Mouse (Mus musculus): ENCODE results near the gene Pigb. TPM values are rescaled to one million over a fixed set of nuclear protein-coding genes. Genes with fewer than 3 reads are reported as not detected.

Gene Pigb
- polyA plus RNA-seq, 1 experiment, result 8.2 TPM

- peak overlapping the region; percentile 28; the same call in 1 of the 2 replicates for H3K27ac ChIP-seq (ENCODE audit: control insufficient read depth, insufficient read depth, low read length)
- H3K27me3 ChIP-seq (ENCODE audit: control insufficient read depth, insufficient read depth, low read length), result no peaks in the 10 kb centered on the region
- 60% methylated on average over 7 of the region's 7 CpGs for WGBS
- no peak overlapping the region for H3K4me3 ChIP-seq (ENCODE audit: control insufficient read depth, insufficient read depth, low read length)
- H3K4me1 ChIP-seq (replicated peaks; ENCODE audit: control insufficient read depth, insufficient read depth, low read length), result 0 out of 2 replicates have a peak, but pooled peaks cover 7% of the 10 kb centered on the region
- no peaks in the 10 kb centered on the region for H3K36me3 ChIP-seq (ENCODE audit: control insufficient read depth, insufficient read depth, low read length)
- DNase-seq, result peak; percentile 21
- TF ChIP-seq CTCF (IDR thresholded peaks at IDR 0.05; ENCODE audit: borderline replicate concordance, control insufficient read depth, extremely low read depth, insufficient read depth, low read length, poor library complexity) (no peak), POLR2A (IDR thresholded peaks at IDR 0.05; ENCODE audit: control insufficient read depth, extremely low read depth, insufficient read depth, low read length, poor library complexity) (no peak)
Observed at GRCm38 (mm10) chr9:72969874-72970273, 70.3 kb downstream of the Pigb start.

GRCm38 (mm10) chr9:72968349-72969061, 71.7 kb downstream of the Pigb start:
- 0 out of 2 replicates have a peak, but pooled peaks cover 7% of the 10 kb centered on the region for H3K4me1 ChIP-seq (replicated peaks; ENCODE audit: control insufficient read depth, insufficient read depth, low read length)
- DNase-seq, result peak; percentile 54
- TF ChIP-seq CTCF (IDR thresholded peaks at IDR 0.05; ENCODE audit: borderline replicate concordance, control insufficient read depth, extremely low read depth, insufficient read depth, low read length, poor library complexity), result peak; percentile 52; the same call in 1 of the 2 replicates
- TF ChIP-seq POLR2A (IDR thresholded peaks at IDR 0.05; ENCODE audit: control insufficient read depth, extremely low read depth, insufficient read depth, low read length, poor library complexity), result no peak
- 17% methylated on average over 11 of the region's 11 CpGs for WGBS
- no peak overlapping the region for H3K27ac ChIP-seq (ENCODE audit: control insufficient read depth, insufficient read depth, low read length)
- no peaks in the 10 kb centered on the region for H3K27me3 ChIP-seq (ENCODE audit: control insufficient read depth, insufficient read depth, low read length)
- H3K4me3 ChIP-seq (ENCODE audit: control insufficient read depth, insufficient read depth, low read length), result no peak overlapping the region
- H3K36me3 ChIP-seq (ENCODE audit: control insufficient read depth, insufficient read depth, low read length), result no peaks in the 10 kb centered on the region

- H3K4me3 ChIP-seq (ENCODE audit: control insufficient read depth, insufficient read depth, low read length), result peak overlapping the region; percentile 26; the same call in 1 of the 2 replicates
- peaks cover 17% of the 10 kb centered on the region for H3K4me1 ChIP-seq (replicated peaks; ENCODE audit: control insufficient read depth, insufficient read depth, low read length)
- peak overlapping the region; percentile 94 for H3K27ac ChIP-seq (ENCODE audit: control insufficient read depth, insufficient read depth, low read length)
- H3K36me3 ChIP-seq (ENCODE audit: control insufficient read depth, insufficient read depth, low read length), result no peaks in the 10 kb centered on the region
- TF ChIP-seq CTCF (IDR thresholded peaks at IDR 0.05; ENCODE audit: borderline replicate concordance, control insufficient read depth, extremely low read depth, insufficient read depth, low read length, poor library complexity) (no peak), POLR2A (IDR thresholded peaks at IDR 0.05; ENCODE audit: control insufficient read depth, extremely low read depth, insufficient read depth, low read length, poor library complexity) (no peak)
- no peaks in the 10 kb centered on the region for H3K27me3 ChIP-seq (ENCODE audit: control insufficient read depth, insufficient read depth, low read length)
- WGBS, result 18% methylated on average over 15 of the region's 15 CpGs
- DNase-seq, result peak; percentile 78
Observed at GRCm38 (mm10) chr9:72961959-72962358, 78.2 kb downstream of the Pigb start.

- peaks cover 17% of the 10 kb centered on the region for H3K4me1 ChIP-seq (replicated peaks; ENCODE audit: control insufficient read depth, insufficient read depth, low read length)
- WGBS, result 73% methylated on average over 8 of the region's 8 CpGs
- TF ChIP-seq CTCF (IDR thresholded peaks at IDR 0.05; ENCODE audit: borderline replicate concordance, control insufficient read depth, extremely low read depth, insufficient read depth, low read length, poor library complexity), result no peak
- no peak for TF ChIP-seq POLR2A (IDR thresholded peaks at IDR 0.05; ENCODE audit: control insufficient read depth, extremely low read depth, insufficient read depth, low read length, poor library complexity)
- no peaks in the 10 kb centered on the region for H3K27me3 ChIP-seq (ENCODE audit: control insufficient read depth, insufficient read depth, low read length)
- H3K4me3 ChIP-seq (ENCODE audit: control insufficient read depth, insufficient read depth, low read length), result no peak overlapping the region
- peak overlapping the region; percentile 45 for H3K27ac ChIP-seq (ENCODE audit: control insufficient read depth, insufficient read depth, low read length)
- no peak for DNase-seq
- H3K36me3 ChIP-seq (ENCODE audit: control insufficient read depth, insufficient read depth, low read length), result no peaks in the 10 kb centered on the region
Observed at GRCm38 (mm10) chr9:72961346-72961745, 78.8 kb downstream of the Pigb start.

- Histone ChIP-seq H3K4me1 (replicated peaks; ENCODE audit: control insufficient read depth, insufficient read depth, low read length) (peaks cover 17% of the 10 kb centered on the region), H3K27ac (ENCODE audit: control insufficient read depth, insufficient read depth, low read length) (no peak within 1 kb of the TSS), H3K27me3 (ENCODE audit: control insufficient read depth, insufficient read depth, low read length) (no peaks in the 10 kb centered on the region), H3K4me3 (ENCODE audit: control insufficient read depth, insufficient read depth, low read length) (peak within 1 kb of the TSS; percentile 64), H3K36me3 (ENCODE audit: control insufficient read depth, insufficient read depth, low read length) (no peaks in the 10 kb centered on the region)
- 5% methylated on average over 43 of the region's 43 CpGs for WGBS
- TF ChIP-seq POLR2A (IDR thresholded peaks at IDR 0.05; ENCODE audit: control insufficient read depth, extremely low read depth, insufficient read depth, low read length, poor library complexity) (no peak), CTCF (IDR thresholded peaks at IDR 0.05; ENCODE audit: borderline replicate concordance, control insufficient read depth, extremely low read depth, insufficient read depth, low read length, poor library complexity) (0 out of 2 replicates have a peak, but pooled peaks have one; percentile 64)
- peak; percentile 77 for DNase-seq
Observed at GRCm38 (mm10) chr9:72958521-72959450, 81.4 kb downstream of the Pigb start, which contains the start of the genes Dyx1c1 and Gm44503. Gene Dyx1c1 (plus strand): TSS chr9:72958785. Gene Gm44503 (plus strand): TSS chr9:72958852.

Other genes with a start within 250 kb of the Pigb start
- 0.06 and 0.07 TPM in 2 replicates for gene Prtg, start 233.5 kb downstream of the Pigb start, polyA plus RNA-seq (2012; rRNA removed)
- 0.27 and 0.38 TPM in 2 replicates for gene Pygo1, start 114.7 kb downstream of the Pigb start, polyA plus RNA-seq (2012; rRNA removed)
- 0.19 and 0.29 TPM in 2 replicates for gene Dyx1c1, start 81.6 kb downstream of the Pigb start, polyA plus RNA-seq (2012; rRNA removed)
- not detected in 2 replicates for gene Gm44503, start 81.5 kb downstream of the Pigb start, polyA plus RNA-seq (2012; rRNA removed)
- 5.5 and 6.0 TPM in 2 replicates for gene Ccpg1os, start 55.0 kb downstream of the Pigb start, polyA plus RNA-seq (2012; rRNA removed)
- gene Ccpg1, start 54.9 kb downstream of the Pigb start, polyA plus RNA-seq (2012; rRNA removed), result 11.6 and 12.3 TPM in 2 replicates
- 21.1 and 22.4 TPM in 2 replicates for gene Rab27a, start 4.5 kb upstream of the Pigb start, polyA plus RNA-seq (2012; rRNA removed)
- 2.2 and 2.3 TPM in 2 replicates for gene Khdc3, start 61.5 kb upstream of the Pigb start, polyA plus RNA-seq (2012; rRNA removed)
- gene Gm20509, start 62.1 kb upstream of the Pigb start, polyA plus RNA-seq (2012; rRNA removed), result not detected in 2 replicates
- gene Rsl24d1, start 73.0 kb upstream of the Pigb start, polyA plus RNA-seq (2012; rRNA removed), result 25.8 and 26.3 TPM in 2 replicates

Measured in thymus, adult 2 months (tissue).